Mouse (Mus musculus) kidney, adult 18-20 months (tissue): Measurements from ENCODE around the gene Limch1.

Experiments
- DNase-seq: peaks from one replicate; pipeline ENCODE4 v3.0.0; 2021

Limch1 gene

GRCm38 (mm10) chr5:66992401-66992800 is 246.8 kb downstream of the Limch1 start:
- DNase-seq = no peak

- no peak for DNase-seq
These were observed 247.4 kb downstream of the Limch1 start for GRCm38 (mm10) chr5:66993076-66993475.

GRCm38 (mm10) chr5:66996124-66996523 is 250.5 kb downstream of the Limch1 start:
- no peak for DNase-seq

GRCm38 (mm10) chr5:66996886-66997599 is 251.4 kb downstream of the Limch1 start:
- peak; percentile 75 for DNase-seq

GRCm38 (mm10) chr5:66997600-66997930 is 251.9 kb downstream of the Limch1 start:
- DNase-seq = no peak

GRCm38 (mm10) chr5:66998341-66998740 is 252.7 kb downstream of the Limch1 start:
- no peak for DNase-seq

GRCm38 (mm10) chr5:67002346-67002745 is 256.7 kb downstream of the Limch1 start:
- no peak for DNase-seq

- DNase-seq = no peak
These were observed 259.0 kb downstream of the Limch1 start for GRCm38 (mm10) chr5:67004619-67005018.

- no peak for DNase-seq
These were observed 265.6 kb downstream of the Limch1 start for GRCm38 (mm10) chr5:67011043-67011870.

- no peak for DNase-seq
These were observed 266.4 kb downstream of the Limch1 start for GRCm38 (mm10) chr5:67011985-67012384.

GRCm38 (mm10) chr5:67013926-67014325 is 268.3 kb downstream of the Limch1 start:
- no peak for DNase-seq

- DNase-seq = peak; percentile 79
These were observed 270.8 kb downstream of the Limch1 start for GRCm38 (mm10) chr5:67016450-67016849.

- no peak for DNase-seq
These were observed 278.9 kb downstream of the Limch1 start for GRCm38 (mm10) chr5:67024459-67025050.

- DNase-seq = peak; percentile 54
These were observed 279.5 kb downstream of the Limch1 start for GRCm38 (mm10) chr5:67025095-67025494.

GRCm38 (mm10) chr5:67025581-67025980 is 280.0 kb downstream of the Limch1 start:
- DNase-seq = no peak

GRCm38 (mm10) chr5:67028786-67029185 is 283.2 kb downstream of the Limch1 start:
- DNase-seq = no peak

- no peak for DNase-seq
These were observed 284.3 kb downstream of the Limch1 start for GRCm38 (mm10) chr5:67029946-67030345.

- no peak for DNase-seq
These were observed 287.0 kb downstream of the Limch1 start for GRCm38 (mm10) chr5:67032601-67033000.

GRCm38 (mm10) chr5:67043932-67044331 is 298.3 kb downstream of the Limch1 start:
- no peak for DNase-seq

- DNase-seq = peak; percentile 29
These were observed 302.4 kb downstream of the Limch1 start for GRCm38 (mm10) chr5:67048003-67048402.

- no peak for DNase-seq
These were observed 312.2 kb downstream of the Limch1 start for GRCm38 (mm10) chr5:67057803-67058202.

GRCm38 (mm10) chr5:67060519-67060918 is 314.9 kb downstream of the Limch1 start:
- DNase-seq = no peak

- DNase-seq = no peak
These were observed 318.0 kb downstream of the Limch1 start for GRCm38 (mm10) chr5:67063596-67063995.

- no peak for DNase-seq
These were observed 337.5 kb downstream of the Limch1 start for GRCm38 (mm10) chr5:67083117-67083516.
